In the genomic region with DNA sequence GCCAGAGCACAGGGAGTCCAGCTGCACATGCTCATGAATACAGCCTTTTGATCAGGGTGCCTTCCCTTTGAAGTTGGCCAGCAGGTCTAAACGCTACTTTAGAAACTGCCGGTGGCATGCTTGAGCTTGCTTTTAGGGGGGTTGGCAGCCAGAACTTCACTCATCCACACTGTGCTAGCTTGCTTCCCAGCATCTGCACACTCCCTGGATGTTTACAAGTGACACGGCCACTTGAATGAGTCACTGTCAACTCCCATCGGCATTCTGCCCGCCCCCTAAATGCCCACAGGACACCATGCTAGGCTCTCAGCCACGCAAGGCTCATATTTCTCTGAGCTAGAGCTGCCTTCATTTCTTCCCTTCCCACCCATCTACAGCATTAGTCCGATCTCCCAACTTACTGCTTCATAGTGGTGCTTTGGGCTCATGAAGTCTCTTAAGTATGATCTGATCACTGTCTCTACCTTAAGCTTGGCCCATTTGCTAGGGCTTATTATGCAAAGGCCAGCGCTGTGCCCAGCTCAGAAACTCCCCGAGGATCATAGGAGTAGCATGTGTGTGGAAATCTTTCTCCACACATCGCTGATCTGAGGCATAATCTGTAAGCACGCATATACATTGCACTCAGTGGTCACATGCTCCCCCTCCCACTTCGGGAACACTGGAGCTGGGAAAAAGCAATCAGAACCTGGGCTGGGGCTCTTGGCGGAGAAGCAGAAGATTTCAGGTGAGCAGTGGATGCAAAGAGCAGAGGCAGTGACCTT, we compare ENCODE assay signal across 8 mouse cellular contexts.
DNase-seq lines count a peak whose midpoint lies in the region; ATAC-seq and TF ChIP-seq lines count a peak whose summit lies in the region.

No protein-coding gene starts in this region.

- H3K9me3 ChIP-seq in intestine, postnatal 0 days (ENCODE audit: control insufficient read depth), result no peaks in the 10 kb centered on the region

- 45% methylated on average over 13 of the region's 13 CpGs for WGBS in intestine, postnatal 0 days

- H3K9ac ChIP-seq in intestine, postnatal 0 days (ENCODE audit: low read depth, low read length), result no peak overlapping the region

- no peaks in the 10 kb centered on the region for H3K27me3 ChIP-seq in intestine, postnatal 0 days (replicated peaks; ENCODE audit: control insufficient read depth, insufficient read depth, low read length)

- peak overlapping the region; percentile 42 for H3K4me3 ChIP-seq in layer of hippocampus, adult 2 months
- no peak overlapping the region for H3K4me3 ChIP-seq in intestine, postnatal 0 days (ENCODE audit: low read depth, low read length)

- ATAC-seq in intestine, postnatal 0 days, result no peak; the same call in 1 of the 2 replicates

- DNase-seq in layer of hippocampus, adult 2 months (ENCODE audit: low spot score in 2 of 2), result no peak
- DNase-seq in layer of hippocampus, postnatal 25 days (ENCODE audit: extremely low spot score in 1 of 2, low spot score in 1 of 2), result no peak
- peak; percentile 44 for DNase-seq in adrenal gland, postnatal 10 days
- DNase-seq in forelimb bud, embryonic 11.5 days (ENCODE audit: low read depth, low spot score), result peak; percentile 55
- peak; percentile 52 for DNase-seq in skeletal muscle tissue, adult 2 months (ENCODE audit: low read depth, low spot score)
- DNase-seq in cerebellum, adult 9-11 months, result no peak
- DNase-seq in cerebellum, postnatal 36 days, result no peak

- TF ChIP-seq CTCF in layer of hippocampus, adult 2 months (conservative IDR thresholded peaks at IDR 0.05), result no peak
- TF ChIP-seq CTCF in intestine, postnatal 0 days (IDR thresholded peaks at IDR 0.05; ENCODE audit: low read depth), result no peak

- peak overlapping the region; percentile 41 for H3K4me2 ChIP-seq in intestine, postnatal 0 days (replicated peaks; ENCODE audit: low read depth)

- no peaks in the 10 kb centered on the region for H3K36me3 ChIP-seq in intestine, postnatal 0 days (ENCODE audit: control insufficient read depth, insufficient read depth)

- no peak overlapping the region for H3K27ac ChIP-seq in layer of hippocampus, adult 2 months
- no peak overlapping the region for H3K27ac ChIP-seq in intestine, postnatal 0 days (ENCODE audit: low read depth, low read length)

- H3K4me1 ChIP-seq in intestine, postnatal 0 days (replicated peaks; ENCODE audit: control insufficient read depth, insufficient read depth, low read length), result no peaks in the 10 kb centered on the region

Comparison
In these comparisons a context has a peak if more than half of its experiments do, and no peak if none do; other contexts are left out.
1. DNase-seq: peak in adrenal gland, postnatal 10 days (single experiment), forelimb bud, embryonic 11.5 days (single experiment) and skeletal muscle tissue, adult 2 months (single experiment); none in layer of hippocampus, adult 2 months (0 of 2), layer of hippocampus, postnatal 25 days (0 of 2), cerebellum, adult 9-11 months (single experiment) and cerebellum, postnatal 36 days (0 of 2).